Comparison of ENCODE assay signal across 22 mouse cellular contexts in the genomic region with DNA sequence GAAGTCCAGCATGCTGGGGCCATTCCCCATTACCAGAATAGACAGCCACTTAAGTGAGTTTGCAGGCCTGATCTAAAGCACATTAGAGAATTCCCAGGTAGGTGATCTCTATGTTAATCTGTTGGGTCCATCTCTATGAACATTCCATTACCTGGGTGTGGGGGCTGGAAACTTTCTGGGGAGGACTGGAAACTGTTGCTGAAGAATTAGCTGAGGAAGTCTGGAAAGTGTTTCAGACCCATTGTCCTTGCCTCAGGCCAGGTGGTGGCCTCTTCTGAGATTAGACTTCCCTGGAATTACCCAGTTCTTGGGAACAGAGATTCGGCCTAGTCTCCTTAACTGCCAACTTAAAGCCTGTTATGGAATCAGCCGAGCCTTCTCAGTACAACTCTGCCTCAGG.
"Had no signal": no experiment of that assay in that cellular context is flagged by ENCODE, and none has a peak within 500 bp of the region (broad histone marks: within the 10 kb centered on the region; RNA-seq: fewer than 3 reads in every experiment).

No protein-coding gene starts in this region.

- H3K4me3 ChIP-seq: heart, adult 2 months; heart, embryonic 13.5 days; heart, embryonic 15.5 days; intestine, embryonic 15.5 days; layer of hippocampus, adult 2 months; left cerebral cortex, adult 2 months; limb, embryonic 10.5 days; limb, embryonic 12.5 days; liver, embryonic 13.5 days; liver, embryonic 15.5 days had no signal

- H3K9ac ChIP-seq: heart, embryonic 13.5 days; heart, embryonic 15.5 days; hindbrain, embryonic 14.5 days; intestine, embryonic 15.5 days; limb, embryonic 12.5 days; liver, embryonic 13.5 days; liver, embryonic 15.5 days had no signal

- H3K9me3 ChIP-seq: heart, embryonic 13.5 days; heart, embryonic 15.5 days; intestine, embryonic 15.5 days; limb, embryonic 10.5 days; limb, embryonic 12.5 days; liver, embryonic 13.5 days; liver, embryonic 15.5 days had no signal

- H3K4me1 ChIP-seq: heart, embryonic 13.5 days; heart, embryonic 15.5 days; intestine, embryonic 15.5 days; limb, embryonic 10.5 days; limb, embryonic 12.5 days; liver, embryonic 13.5 days; liver, embryonic 15.5 days had no signal

- DNase-seq: gastrocnemius, postnatal 14 days; gastrocnemius, postnatal 36 days; heart, adult 11 months; heart, adult 2 months; heart, postnatal 14 days; heart, postnatal 36 days; kidney, adult 18-20 months; kidney, adult 8-10 months; kidney, postnatal 10 days; kidney, postnatal 25 days; kidney, postnatal 4 days; liver; liver, embryonic 13.5 days had no signal

- H3K27ac ChIP-seq: heart, adult 2 months; heart, embryonic 13.5 days; heart, embryonic 15.5 days; hindbrain, embryonic 14.5 days; intestine, embryonic 15.5 days; layer of hippocampus, adult 2 months; left cerebral cortex, adult 2 months; limb, embryonic 10.5 days; limb, embryonic 12.5 days; liver, embryonic 13.5 days; liver, embryonic 15.5 days had no signal

- H3K36me3 ChIP-seq: heart, embryonic 13.5 days; heart, embryonic 15.5 days; intestine, embryonic 15.5 days; limb, embryonic 10.5 days; limb, embryonic 12.5 days; liver, embryonic 13.5 days; liver, embryonic 15.5 days had no signal

- H3K27me3 ChIP-seq: heart, embryonic 13.5 days; heart, embryonic 15.5 days; intestine, embryonic 15.5 days; limb, embryonic 12.5 days; liver, embryonic 13.5 days; liver, embryonic 15.5 days had no signal
